Mouse (Mus musculus) adrenal gland, adult 2 months (tissue): Measurements from ENCODE around the gene Hdgf. TPM values are rescaled to one million over a fixed set of nuclear protein-coding genes. Genes with fewer than 3 reads are reported as not detected.
"Not testable (repeated sequence)": the region's sequence is repeated elsewhere in the genome, so short reads cannot be mapped to it uniquely, and the experiment has no call there.

ENCODE experiments used
- DNase-seq: peaks from one replicate; pipeline ENCODE4 v3.0.0; 2021
- long read RNA-seq: library from polyadenylated mRNA; stranded (forward); transcript quantifications from one replicate; pipeline ENCODE4 v2.0.0, GENCODE M21; 2021
- polyA plus RNA-seq: library from polyadenylated mRNA; depleted of rRNA; stranded (reverse); fragments of >200 nt; gene quantifications from 2 replicates; pipeline ENCODE4 v1.2.3, GENCODE M21; 2012; rRNA removed
- total RNA-seq, 2 experiments: library from RNA; stranded (reverse); gene quantifications; 2 replicates each; pipeline ENCODE4 v1.2.3; 2021

Gene Hdgf
- 100 to 1,000 TPM; 181 to 206 TPM for total RNA-seq
- 54.3 and 64.8 TPM in 2 replicates for polyA plus RNA-seq
- long read RNA-seq, transcript Hdgf-201 (6 exons, 2,245 nt): major isoform, 277 of 325 reads
- long read RNA-seq, partial matches to known transcripts: 16 of 325 reads
- long read RNA-seq, other reads (novel, unspliced or antisense): 32 of 325 reads

GRCm38 (mm10) chr3:87905880-87906485 is at the start of gene Hdgf:
Gene Hdgf, plus strand, starts transcription at chr3:87906321.
- DNase-seq: peak; percentile 98

GRCm38 (mm10) chr3:87857666-87858065 is 48.5 kb upstream of the Hdgf start:
- no peak for DNase-seq

GRCm38 (mm10) chr3:87859813-87860212 is 46.3 kb upstream of the Hdgf start:
- DNase-seq: peak; percentile 56

- not testable (repeated sequence) for DNase-seq
Observed at GRCm38 (mm10) chr3:87864111-87864510, 42.0 kb upstream of the Hdgf start.

GRCm38 (mm10) chr3:87877730-87878129 is 28.4 kb upstream of the Hdgf start:
- DNase-seq: peak; percentile 48

GRCm38 (mm10) chr3:87884291-87884690 is 21.8 kb upstream of the Hdgf start:
- no peak for DNase-seq

GRCm38 (mm10) chr3:87884708-87885251 is 21.3 kb upstream of the Hdgf start:
- DNase-seq: peak; percentile 61

- DNase-seq: peak; percentile 95
Observed at GRCm38 (mm10) chr3:87885281-87886003, 20.7 kb upstream of the Hdgf start, which contains the start of gene Prcc. Gene Prcc, minus strand, starts transcription at chr3:87885608.

GRCm38 (mm10) chr3:87886004-87886365 is 20.1 kb upstream of the Hdgf start:
- no peak for DNase-seq

- no peak for DNase-seq
Observed at GRCm38 (mm10) chr3:87886416-87886815, 19.7 kb upstream of the Hdgf start.

- DNase-seq: not testable (repeated sequence)
Observed at GRCm38 (mm10) chr3:87887400-87887799, 18.7 kb upstream of the Hdgf start.

- DNase-seq: no peak
Observed at GRCm38 (mm10) chr3:87891481-87891880, 14.6 kb upstream of the Hdgf start.

GRCm38 (mm10) chr3:87893367-87893905 is 12.7 kb upstream of the Hdgf start:
- DNase-seq: no peak

- no peak for DNase-seq
Observed at GRCm38 (mm10) chr3:87899266-87899665, 6.9 kb upstream of the Hdgf start.

GRCm38 (mm10) chr3:87899776-87900175 is 6.3 kb upstream of the Hdgf start:
- no peak for DNase-seq

- no peak for DNase-seq
Observed at GRCm38 (mm10) chr3:87901036-87901624, 5.0 kb upstream of the Hdgf start.

- not testable (repeated sequence) for DNase-seq
Observed at GRCm38 (mm10) chr3:87901959-87902358, 4.2 kb upstream of the Hdgf start.

- no peak for DNase-seq
Observed at GRCm38 (mm10) chr3:87903821-87904220, 2.3 kb upstream of the Hdgf start.

- peak; percentile 81 for DNase-seq
Observed at GRCm38 (mm10) chr3:87906601-87906980, 470 bp downstream of the Hdgf start.

GRCm38 (mm10) chr3:87906981-87907857 is 1.1 kb downstream of the Hdgf start:
- DNase-seq: peak; percentile 63

- DNase-seq: peak; percentile 51
Observed at GRCm38 (mm10) chr3:87907906-87908305, 1.8 kb downstream of the Hdgf start.
